ENCODE assay signal across 30 mouse cellular contexts in the genomic region with DNA sequence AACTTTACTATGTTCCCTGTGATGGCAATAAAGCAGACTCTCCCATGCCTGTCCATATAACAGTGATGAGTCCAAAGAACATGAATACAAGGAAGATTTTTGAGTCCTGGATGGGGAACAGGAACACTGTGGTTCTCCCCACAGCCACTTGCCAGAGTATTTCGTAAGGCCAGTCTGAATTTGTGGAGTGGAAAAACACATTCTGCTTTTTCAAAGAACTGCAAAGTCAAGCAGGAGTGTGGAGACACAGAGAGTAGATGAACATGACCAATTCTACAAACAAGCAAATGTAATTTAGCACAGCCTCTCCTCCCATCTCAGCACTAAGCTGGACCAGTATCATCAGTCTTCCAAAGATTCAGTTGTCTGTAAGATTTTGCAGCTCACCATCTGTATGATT.
A peak's percentile ranks its signal among the peaks of the same experiment; 100 is the strongest.
DNase-seq lines count a peak whose midpoint lies in the region; ATAC-seq and TF ChIP-seq lines count a peak whose summit lies in the region.
"Had no signal": no experiment of that assay in that cellular context is flagged by ENCODE, and none has a peak within 500 bp of the region (broad histone marks: within the 10 kb centered on the region; RNA-seq: fewer than 3 reads in every experiment).

No protein-coding gene starts in this region.

- H3K4me1 ChIP-seq in lung, postnatal 0 days (ENCODE audit: insufficient read depth, low read depth, low read length): no peaks in the 10 kb centered on the region
- H3K4me1 ChIP-seq in intestine, postnatal 0 days (replicated peaks; ENCODE audit: control insufficient read depth, insufficient read depth, low read length): no peaks in the 10 kb centered on the region
- H3K4me1 ChIP-seq: embryonic facial prominence, embryonic 12.5 days; embryonic facial prominence, embryonic 15.5 days; heart, embryonic 12.5 days; heart, embryonic 15.5 days had no signal

- H3K9ac ChIP-seq in lung, postnatal 0 days (replicated peaks; ENCODE audit: low read depth): no peak overlapping the region
- H3K9ac ChIP-seq in intestine, postnatal 0 days (ENCODE audit: low read depth, low read length): no peak overlapping the region
- H3K9ac ChIP-seq: embryonic facial prominence, embryonic 12.5 days; embryonic facial prominence, embryonic 15.5 days; forebrain, postnatal 0 days; heart, embryonic 12.5 days; heart, embryonic 15.5 days; hindbrain, embryonic 13.5 days had no signal

- H3K27me3 ChIP-seq in lung, postnatal 0 days (replicated peaks; ENCODE audit: insufficient read depth, low read length): no peaks in the 10 kb centered on the region
- H3K27me3 ChIP-seq in intestine, postnatal 0 days (replicated peaks; ENCODE audit: control insufficient read depth, insufficient read depth, low read length): no peaks in the 10 kb centered on the region
- H3K27me3 ChIP-seq: CH12.LX; embryonic facial prominence, embryonic 12.5 days; embryonic facial prominence, embryonic 15.5 days; heart, embryonic 12.5 days; heart, embryonic 15.5 days; hindbrain, embryonic 13.5 days had no signal

- no peak overlapping the region for H3K27ac ChIP-seq in lung, postnatal 0 days (ENCODE audit: low read length)
- no peak overlapping the region for H3K27ac ChIP-seq in intestine, postnatal 0 days (ENCODE audit: low read depth, low read length)
- H3K27ac ChIP-seq: embryonic facial prominence, embryonic 12.5 days; embryonic facial prominence, embryonic 15.5 days; heart, embryonic 15.5 days; hindbrain, embryonic 10.5 days; hindbrain, embryonic 13.5 days had no signal

- no peak for ATAC-seq in lung, postnatal 0 days
- peak; percentile 35; the same call in 1 of the 2 replicates for ATAC-seq in granulocyte monocyte progenitor cell, adult 5-6 weeks (replicated peaks; ENCODE audit: poor library complexity, severe bottlenecking)
- ATAC-seq in intestine, postnatal 0 days: no peak
- ATAC-seq: forebrain, embryonic 14.5 days; forebrain, postnatal 0 days; hindbrain, embryonic 16.5 days; Patski had no signal

- peak; percentile 24 for DNase-seq in layer of hippocampus, adult 9-11 months
- no peak for DNase-seq in layer of hippocampus, adult 18-20 months (ENCODE audit: low spot score in 2 of 2)
- peak; percentile 24 for DNase-seq in lung, postnatal 36 days
- no peak for DNase-seq in lung, postnatal 0 days (ENCODE audit: low spot score)
- DNase-seq in spleen, postnatal 14 days (ENCODE audit: low spot score in 2 of 2): no peak
- DNase-seq: adrenal gland, adult 2 months; adrenal gland, postnatal 14 days; B cell, adult 2 months; cerebellum, adult 18-20 months; cerebellum, adult 9-10 months; cerebellum, postnatal 14 days; forebrain, postnatal 0 days; gastrocnemius, postnatal 10 days; gastrocnemius, postnatal 36 days; heart, adult 11 months; heart, postnatal 10 days; heart, postnatal 36 days had no signal

- no peaks in the 10 kb centered on the region for H3K36me3 ChIP-seq in lung, postnatal 0 days (ENCODE audit: insufficient read depth, low read length)
- no peaks in the 10 kb centered on the region for H3K36me3 ChIP-seq in intestine, postnatal 0 days (ENCODE audit: control insufficient read depth, insufficient read depth)
- H3K36me3 ChIP-seq: embryonic facial prominence, embryonic 12.5 days; embryonic facial prominence, embryonic 15.5 days; G1E; heart, embryonic 12.5 days; heart, embryonic 15.5 days; hindbrain, embryonic 10.5 days; hindbrain, embryonic 13.5 days had no signal

- 70% methylated on average over 1 of the region's 1 CpGs for WGBS in lung, postnatal 0 days
- 86% methylated on average over 1 of the region's 1 CpGs for whole genome bisulfite sequencing in intestine, postnatal 0 days

- H3K4me3 ChIP-seq in lung, postnatal 0 days (ENCODE audit: low read depth, low read length): no peak overlapping the region
- H3K4me3 ChIP-seq in intestine, postnatal 0 days (ENCODE audit: low read depth, low read length): no peak overlapping the region
- H3K4me3 ChIP-seq: embryonic facial prominence, embryonic 12.5 days; embryonic facial prominence, embryonic 15.5 days; heart, embryonic 12.5 days; heart, embryonic 15.5 days; hindbrain, embryonic 10.5 days; hindbrain, embryonic 13.5 days had no signal

- no peaks in the 10 kb centered on the region for H3K9me3 ChIP-seq in lung, postnatal 0 days (ENCODE audit: low read length)
- no peaks in the 10 kb centered on the region for H3K9me3 ChIP-seq in intestine, postnatal 0 days (ENCODE audit: control insufficient read depth)
- H3K9me3 ChIP-seq: embryonic facial prominence, embryonic 12.5 days; embryonic facial prominence, embryonic 15.5 days; heart, embryonic 12.5 days; heart, embryonic 15.5 days; hindbrain, embryonic 10.5 days; hindbrain, embryonic 13.5 days had no signal

- no peak for TF ChIP-seq EP300 in lung, postnatal 0 days (IDR thresholded peaks at IDR 0.05)

- H3K4me2 ChIP-seq in lung, postnatal 0 days (replicated peaks; ENCODE audit: low read depth, low read length): no peak overlapping the region
- H3K4me2 ChIP-seq in intestine, postnatal 0 days (replicated peaks; ENCODE audit: low read depth): no peak overlapping the region
- H3K4me2 ChIP-seq: embryonic facial prominence, embryonic 12.5 days; embryonic facial prominence, embryonic 15.5 days; heart, embryonic 12.5 days; heart, embryonic 15.5 days; hindbrain, embryonic 13.5 days had no signal

- no peak for TF ChIP-seq CTCF in lung, postnatal 0 days (IDR thresholded peaks at IDR 0.05)
- no peak for TF ChIP-seq CTCF in intestine, postnatal 0 days (IDR thresholded peaks at IDR 0.05; ENCODE audit: low read depth)

Comparison
In these comparisons a context has a peak if more than half of its experiments do, and no peak if none do; other contexts are left out.
1. DNase-seq: peak in layer of hippocampus, adult 9-11 months (single experiment) and lung, postnatal 36 days (single experiment); none in layer of hippocampus, adult 18-20 months (0 of 2), lung, postnatal 0 days (single experiment) and spleen, postnatal 14 days (0 of 2).